Mouse (Mus musculus): ENCODE data around the gene Galnt4. TPM values are rescaled to one million over a fixed set of nuclear protein-coding genes. Genes with fewer than 3 reads are reported as not detected.

Gene Galnt4
- total RNA-seq (2021): 1 to 10 TPM; 2.7 to 3.3 TPM

- intact Hi-C loops (cut with DNase I): loop anchor here (5.0 kb wide), 1 partner anchor 509 kb away; no protein-coding TSS in a partner anchor
- peak; percentile 38 to 56 for DNase-seq (ENCODE audit: low spot score in 2 of 2)
These were observed at the start of gene Galnt4 for GRCm38 (mm10) chr10:99107964-99108363. TSS of gene Galnt4 (plus strand) at chr10:99108159.

GRCm38 (mm10) chr10:99060588-99060987 lies 47.4 kb upstream of the Galnt4 start:
- intact Hi-C loops (cut with DNase I): no loop called here
- no peak for DNase-seq (ENCODE audit: low spot score in 2 of 2)

- intact Hi-C loops (cut with DNase I): no loop called here
- DNase-seq (ENCODE audit: low spot score in 2 of 2): no peak
These were observed 46.5 kb upstream of the Galnt4 start for GRCm38 (mm10) chr10:99061418-99061817.

GRCm38 (mm10) chr10:99062546-99062945 lies 45.4 kb upstream of the Galnt4 start:
- no peak for DNase-seq (ENCODE audit: low spot score in 2 of 2)
- intact Hi-C loops (cut with DNase I): no loop called here

- intact Hi-C loops (cut with DNase I): no loop called here
These were observed 31.7 kb upstream of the Galnt4 start for GRCm38 (mm10) chr10:99076113-99076895.

GRCm38 (mm10) chr10:99078621-99079020 lies 29.3 kb upstream of the Galnt4 start:
- intact Hi-C loops (cut with DNase I): no loop called here
- no peak for DNase-seq (ENCODE audit: low spot score in 2 of 2)

More at GRCm38 (mm10) chr10:99076113-99076895, 31.7 kb upstream of the Galnt4 start:
- DNase-seq (ENCODE audit: low spot score in 2 of 2): peak; percentile 44 to 61

GRCm38 (mm10) chr10:99081569-99081990 lies 26.4 kb upstream of the Galnt4 start:
- intact Hi-C loops (cut with DNase I): loop anchor here (5.0 to 10.0 kb wide), 4 partner anchors 164 to 1369 kb away; no protein-coding TSS in a partner anchor
- peak; percentile 60 to 72 for DNase-seq (ENCODE audit: low spot score in 2 of 2)

- intact Hi-C loops (cut with DNase I): loop anchor here (5.0 to 10.0 kb wide), 4 partner anchors 166 to 1371 kb away; no protein-coding TSS in a partner anchor
- DNase-seq (ENCODE audit: low spot score in 2 of 2): peak in 1 of 2 experiments; percentile 3
These were observed 24.4 kb upstream of the Galnt4 start for GRCm38 (mm10) chr10:99083431-99084003.

- DNase-seq (ENCODE audit: low spot score in 2 of 2): peak; percentile 81 to 88
- intact Hi-C loops (cut with DNase I): loop anchor here (5.0 to 10.0 kb wide), 4 partner anchors 167 to 1372 kb away; no protein-coding TSS in a partner anchor
These were observed 23.3 kb upstream of the Galnt4 start for GRCm38 (mm10) chr10:99084397-99085239.

GRCm38 (mm10) chr10:99085240-99085587 lies 22.7 kb upstream of the Galnt4 start:
- intact Hi-C loops (cut with DNase I): loop anchor here (10.0 kb wide), 1 partner anchor 1240 kb away; no protein-coding TSS in a partner anchor
- no peak for DNase-seq (ENCODE audit: low spot score in 2 of 2)

- intact Hi-C loops (cut with DNase I): loop anchor here (10.0 kb wide), 1 partner anchor 1241 kb away; no protein-coding TSS in a partner anchor
- DNase-seq (ENCODE audit: low spot score in 2 of 2): no peak
These were observed 21.9 kb upstream of the Galnt4 start for GRCm38 (mm10) chr10:99086029-99086428.

GRCm38 (mm10) chr10:99089906-99090305 lies 18.1 kb upstream of the Galnt4 start:
- no peak for DNase-seq (ENCODE audit: low spot score in 2 of 2)
- intact Hi-C loops (cut with DNase I): loop anchor here (10.0 kb wide), 1 partner anchor 1245 kb away; no protein-coding TSS in a partner anchor

- intact Hi-C loops (cut with DNase I): no loop called here
- no peak for DNase-seq (ENCODE audit: low spot score in 2 of 2)
These were observed 14.6 kb upstream of the Galnt4 start for GRCm38 (mm10) chr10:99093364-99093763.

- DNase-seq (ENCODE audit: low spot score in 2 of 2): no peak
- intact Hi-C loops (cut with DNase I): no loop called here
These were observed 12.8 kb upstream of the Galnt4 start for GRCm38 (mm10) chr10:99095114-99095513.

- peak in 1 of 2 experiments; percentile 51 for DNase-seq (ENCODE audit: low spot score in 2 of 2)
- intact Hi-C loops (cut with DNase I): no loop called here
These were observed 10.6 kb upstream of the Galnt4 start for GRCm38 (mm10) chr10:99097374-99097773.

- DNase-seq (ENCODE audit: low spot score in 2 of 2): no peak
- intact Hi-C loops (cut with DNase I): loop anchor here (5.0 kb wide), 1 partner anchor 512 kb away; no protein-coding TSS in a partner anchor
These were observed 2.4 kb upstream of the Galnt4 start for GRCm38 (mm10) chr10:99105522-99105921.

GRCm38 (mm10) chr10:99106311-99106702 lies 1.7 kb upstream of the Galnt4 start:
- DNase-seq (ENCODE audit: low spot score in 2 of 2): no peak
- intact Hi-C loops (cut with DNase I): loop anchor here (5.0 kb wide), 1 partner anchor 511 kb away; no protein-coding TSS in a partner anchor

GRCm38 (mm10) chr10:99106703-99107631 lies 992 bp upstream of the Galnt4 start, which contains the start of gene Poc1b:
TSS of gene Poc1b (plus strand) at chr10:99107036.
- intact Hi-C loops (cut with DNase I): loop anchor here (5.0 kb wide), 1 partner anchor 510 kb away; no protein-coding TSS in a partner anchor
- DNase-seq (ENCODE audit: low spot score in 2 of 2): peak; percentile 85
